Mouse (Mus musculus) MEL (cell line): ENCODE data around the gene Iqcd.

Source experiments
- CTCF ChIP-seq, 3 experiments: IDR thresholded peaks in 2 of 3; conservative IDR thresholded peaks in 1 of 3; 2 replicates each; pipeline ENCODE4 v1.5.1; 2011 to 2012; ENCODE audit warnings: low read length in 3 of 3, low read depth in 2 of 3, mild to moderate bottlenecking in 2 of 3, improper control_type of control experiment in 1 of 3, inconsistent platforms in 1 of 3, mixed read lengths in 1 of 3, moderate library complexity in 1 of 3; ENCODE audit not compliant: control insufficient read depth in 1 of 3, insufficient read depth in 1 of 3, poor library complexity in 1 of 3, severe bottlenecking in 1 of 3
- EP300 ChIP-seq, 2 experiments: IDR thresholded peaks; 2 replicates each; pipeline ENCODE4 v1.6.1; 2011; ENCODE audit warnings: improper control_type of control experiment in 2 of 2, low read length in 2 of 2, low read depth in 1 of 2, mild to moderate bottlenecking in 1 of 2
- HCFC1 ChIP-seq: IDR thresholded peaks from 2 replicates; pipeline ENCODE4 v1.6.1; 2012; ENCODE audit warnings: low read depth, mild to moderate bottlenecking, inconsistent platforms, low read length, improper control_type of control experiment, moderate library complexity
- POLR2A ChIP-seq, 2 experiments: IDR thresholded peaks; 2 replicates each; pipeline ENCODE4 v1.6.1; 2011 to 2012; ENCODE audit warnings: low read length in 2 of 2, mild to moderate bottlenecking in 2 of 2, control low read depth in 1 of 2, improper control_type of control experiment in 1 of 2, low read depth in 1 of 2, moderate library complexity in 1 of 2; ENCODE audit not compliant: control insufficient read depth in 1 of 2, insufficient read depth in 1 of 2, poor library complexity in 1 of 2
- POLR2AphosphoS5 ChIP-seq: IDR thresholded peaks from 2 replicates; pipeline ENCODE4 v1.6.1; 2012; ENCODE audit warnings: low read depth, borderline replicate concordance, mild to moderate bottlenecking, inconsistent platforms, low read length, moderate library complexity, mixed read lengths
- TAL1 ChIP-seq: IDR thresholded peaks from 2 replicates; pipeline ENCODE4 v1.6.1; 2012; ENCODE audit warnings: mild to moderate bottlenecking, inconsistent platforms, low read length, moderate library complexity, mixed read lengths
- ZNF384 ChIP-seq: IDR thresholded peaks from 2 replicates; pipeline ENCODE4 v1.6.1; 2012; ENCODE audit warnings: low read depth, mild to moderate bottlenecking, inconsistent platforms, low read length, improper control_type of control experiment

DNA sequence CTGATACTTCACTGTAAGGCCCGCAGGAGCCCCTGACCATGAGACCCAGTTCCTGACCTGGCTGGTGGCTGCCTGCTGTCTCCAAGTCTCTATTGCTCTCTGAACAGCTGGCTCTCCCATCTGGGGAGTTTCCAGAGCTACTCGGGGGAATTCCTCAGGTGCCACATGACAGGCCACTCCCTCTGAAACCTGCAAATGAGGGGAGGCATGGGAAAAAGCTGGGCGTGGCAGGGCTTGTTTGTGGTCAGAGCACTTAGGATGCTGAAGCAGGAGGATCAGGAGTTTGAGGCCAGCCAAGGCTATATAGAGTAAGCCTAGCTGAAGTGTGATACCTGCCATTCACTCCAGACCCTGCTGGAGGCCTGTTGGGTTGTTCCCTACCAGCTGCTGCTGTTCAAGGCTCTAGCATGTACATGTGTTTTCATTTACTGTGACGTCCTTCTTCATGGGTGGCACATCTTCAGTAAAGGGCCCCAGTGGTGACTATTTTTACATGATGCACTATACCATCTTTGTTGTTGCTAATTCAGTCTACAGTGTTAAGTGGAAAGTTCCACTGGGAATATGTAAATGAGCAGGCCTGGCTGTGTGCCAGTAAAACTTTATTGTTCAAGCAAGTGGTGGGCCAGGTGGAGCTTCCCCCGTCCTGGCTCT lies 33.5 kb downstream of the Iqcd start:
- TF ChIP-seq CTCF (IDR thresholded peaks at IDR 0.05 in 2 of 3, conservative IDR thresholded peaks at IDR 0.05 in 1 of 3; ENCODE audit: control insufficient read depth in 1 of 3, insufficient read depth in 1 of 3, low read depth in 2 of 3, low read length in 3 of 3, poor library complexity in 1 of 3, severe bottlenecking in 1 of 3) = no peak
- TF ChIP-seq POLR2AphosphoS5 = no peak
- no peak for TF ChIP-seq HCFC1
- no peak for TF ChIP-seq ZNF384
- no peak for TF ChIP-seq POLR2A (IDR thresholded peaks at IDR 0.05; ENCODE audit: control insufficient read depth in 1 of 2, insufficient read depth in 1 of 2, low read depth in 1 of 2, low read length in 2 of 2, poor library complexity in 1 of 2)
- TF ChIP-seq TAL1 = no peak
- TF ChIP-seq EP300 (IDR thresholded peaks at IDR 0.05; ENCODE audit: low read depth in 1 of 2, low read length in 2 of 2) = no peak
